Mouse (Mus musculus): ENCODE data around the gene D10Wsu102e.

GRCm38 (mm10) chr10:83382528-83382927 is 22.5 kb downstream of the D10Wsu102e start:
- TF ChIP-seq TCF12 (IDR thresholded peaks at IDR 0.05; ENCODE audit: insufficient read depth, poor library complexity, severe bottlenecking): no peak
- TF ChIP-seq MYOG (IDR thresholded peaks at IDR 0.05; ENCODE audit: control insufficient read depth in 1 of 3, insufficient read depth in 1 of 3, insufficient read length in 2 of 3, low read depth in 2 of 3): no peak
- no peak for TF ChIP-seq MAX (IDR thresholded peaks at IDR 0.05; ENCODE audit: low read depth)
- no peak for TF ChIP-seq E2F4 (IDR thresholded peaks at IDR 0.05; ENCODE audit: insufficient read depth)
- no peak for TF ChIP-seq POLR2A (IDR thresholded peaks at IDR 0.05; ENCODE audit: insufficient read length, low read depth)
- no peak for TF ChIP-seq MYOD1 (IDR thresholded peaks at IDR 0.05; ENCODE audit: control insufficient read depth in 1 of 3, insufficient read length in 2 of 3, low read depth in 2 of 3)
- no peak for TF ChIP-seq USF1 (IDR thresholded peaks at IDR 0.05; ENCODE audit: low read depth)
